Mouse (Mus musculus) testis, adult 2 months (tissue): ENCODE measurements around the gene Gdf15.

Source experiments
- CTCF ChIP-seq: fragments of 200-500 bp; IDR thresholded peaks from 2 replicates; pipeline ENCODE4 v1.5.1; 2012; ENCODE audit warnings: low read depth, mild to moderate bottlenecking, inconsistent platforms, low read length, moderate library complexity; ENCODE audit not compliant: control insufficient read depth, insufficient read depth, insufficient replicate concordance
- POLR2A ChIP-seq: fragments of 200-500 bp; IDR thresholded peaks from 2 replicates; pipeline ENCODE4 v1.6.1; 2012; ENCODE audit warnings: low read depth, mild to moderate bottlenecking, inconsistent platforms, low read length, moderate library complexity; ENCODE audit not compliant: control insufficient read depth

DNA sequence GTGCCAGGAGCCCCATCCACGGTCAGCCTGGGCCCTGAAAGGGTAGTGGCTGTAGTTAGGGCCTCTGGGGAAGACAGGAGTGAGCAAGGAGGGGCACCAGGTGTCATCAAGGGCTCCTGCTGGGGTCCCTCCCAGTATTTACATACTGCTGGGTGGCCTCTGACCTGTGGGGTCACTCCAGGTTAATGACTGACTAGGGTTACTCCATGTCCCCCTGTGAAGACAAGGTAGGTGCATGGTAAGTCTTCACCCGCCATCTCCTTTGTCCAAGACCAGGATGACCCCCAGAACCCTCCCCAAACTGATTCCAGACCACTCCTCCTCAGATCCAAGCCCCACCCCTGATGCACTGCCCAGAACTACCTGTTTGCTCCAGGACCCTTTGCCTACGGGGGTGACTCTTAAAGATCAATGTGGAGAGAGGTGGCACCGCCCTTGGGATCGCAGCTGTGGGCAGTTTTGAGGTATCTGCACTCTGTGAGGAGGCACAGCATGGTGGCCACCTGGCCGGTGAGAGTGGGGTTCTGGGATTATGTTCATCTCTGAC, at the start of gene Gdf15:
- TF ChIP-seq CTCF = no peak
- TF ChIP-seq POLR2A = no peak
